Mouse (Mus musculus) G1E (cell line): Measurements from ENCODE around the gene Scarf1. TPM values are rescaled to one million over a fixed set of nuclear protein-coding genes. Genes with fewer than 3 reads are reported as not detected.

Experiments used
- ATAC-seq: 2 replicates; pipeline ENCODE4 v1.8.0; 2016; ENCODE audit warnings: mild to moderate bottlenecking; ENCODE audit not compliant: insufficient number of reproducible peaks, poor library complexity, low FRiP score, severe bottlenecking; ENCODE audit errors: extremely low read depth
- DNase-seq: peaks from one replicate; pipeline ENCODE4 v3.0.0; 2012; ENCODE audit warnings: low spot score
- H3K27me3 ChIP-seq: 2 replicates; pipeline ENCODE4 v1.6.1; 2012; ENCODE audit warnings: mild to moderate bottlenecking, low read length, inconsistent platforms; ENCODE audit not compliant: insufficient read depth
- H3K36me3 ChIP-seq: replicated peaks from 2 replicates; pipeline ENCODE3; 2012; ENCODE audit warnings: mild to moderate bottlenecking, inconsistent platforms
- H3K4me1 ChIP-seq: 2 replicates; pipeline ENCODE4 v1.6.1; 2012; ENCODE audit warnings: low read depth, low read length, inconsistent platforms, mixed read lengths; ENCODE audit not compliant: insufficient read depth
- H3K4me3 ChIP-seq: 2 replicates; pipeline ENCODE4 v1.5.1; 2012; ENCODE audit warnings: low read depth, mild to moderate bottlenecking, inconsistent platforms, low read length, moderate library complexity, mixed read lengths
- H3K9me3 ChIP-seq: replicated peaks from 2 replicates; pipeline ENCODE4 v1.6.1; 2012; ENCODE audit warnings: inconsistent platforms
- CTCF ChIP-seq: IDR thresholded peaks from 2 replicates; pipeline ENCODE4 v1.5.1; 2012; ENCODE audit warnings: low read depth, low read length, inconsistent platforms, mixed read lengths
- GATA1 ChIP-seq: IDR thresholded peaks from 2 replicates; pipeline ENCODE4 v1.6.1; 2012; ENCODE audit warnings: borderline replicate concordance, low read length, inconsistent platforms, mixed read lengths
- GATA2 ChIP-seq: IDR thresholded peaks from 2 replicates; pipeline ENCODE4 v1.6.1; 2012; ENCODE audit warnings: low read depth, low read length, inconsistent platforms, borderline replicate concordance
- POLR2AphosphoS5 ChIP-seq: IDR thresholded peaks from 2 replicates; pipeline ENCODE4 v1.6.1; 2012; ENCODE audit warnings: low read depth, low read length, inconsistent platforms; ENCODE audit not compliant: insufficient replicate concordance
- TAL1 ChIP-seq: conservative IDR thresholded peaks from 2 replicates; pipeline ENCODE4 v1.6.1; 2012; ENCODE audit warnings: low read depth, low read length, inconsistent platforms, mixed read lengths
- polyA plus RNA-seq: library from polyadenylated mRNA; stranded (reverse); fragments of >175 nt; gene quantifications from 2 replicates; pipeline ENCODE4 v1.2.3, GENCODE M21; 2012
- total RNA-seq, 2 experiments: library from RNA; stranded (forward) in 1 of 2; stranded (reverse) in 1 of 2; fragments of 200-1000 nt in 1 of 2; fragments of >200 nt in 1 of 2; fragmentation: Nextera tagmentation in 1 of 2; gene quantifications; 2 replicates each; pipeline ENCODE4 v1.2.3; 2014 to 2017

The Scarf1 gene
- total and polyA plus RNA-seq, 3 experiments: 0.03 to 0.11 TPM; not detected in 1

DNA sequence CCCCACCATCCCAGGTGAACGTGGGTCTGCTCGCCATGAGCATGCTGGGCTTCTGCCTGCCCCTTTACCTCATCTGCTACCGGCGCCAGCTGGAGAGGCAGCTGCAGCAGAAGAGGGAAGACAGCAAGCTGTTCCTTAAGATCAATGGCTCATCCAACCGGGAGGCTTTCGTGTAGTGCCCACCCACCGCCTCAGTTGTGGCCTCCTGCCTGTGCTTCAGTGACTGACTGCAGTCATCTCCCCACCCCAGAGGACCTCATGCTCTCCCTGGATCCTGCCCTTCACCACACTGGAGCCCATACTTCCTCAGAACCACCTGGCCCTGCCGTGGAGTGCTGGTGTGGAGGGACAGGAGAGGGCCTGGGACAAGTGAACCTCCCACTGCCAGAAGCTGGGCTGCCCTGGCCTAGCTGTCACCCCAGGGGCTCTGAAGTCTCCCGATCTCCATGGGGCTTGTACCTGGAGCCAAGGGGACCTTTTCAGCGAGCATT lies 59.0 kb downstream of the Scarf1 start:
- Histone ChIP-seq H3K4me3 (no peak overlapping the region), H3K27me3 (peaks cover 37% of the 10 kb centered on the region), H3K36me3 (peaks cover 43% of the 10 kb centered on the region), H3K4me1 (peaks cover 38% of the 10 kb centered on the region), H3K9me3 (no peaks in the 10 kb centered on the region)
- DNase-seq (no peak), ATAC-seq (no peak)
- TF ChIP-seq POLR2AphosphoS5 (no peak), GATA1 (no peak), CTCF (no peak), TAL1 (no peak), GATA2 (no peak)

- Histone ChIP-seq H3K9me3 (no peaks in the 10 kb centered on the region), H3K4me1 (peaks cover 35% of the 10 kb centered on the region), H3K36me3 (peaks cover 37% of the 10 kb centered on the region), H3K27me3 (peaks cover 40% of the 10 kb centered on the region), H3K4me3 (no peak overlapping the region; the same call in 1 of the 2 replicates)
- ATAC-seq (peak; percentile 68; the same call in 1 of the 2 replicates), DNase-seq (peak; percentile 82)
- TF ChIP-seq POLR2AphosphoS5 (no peak), TAL1 (no peak), GATA1 (no peak), CTCF (peak; percentile 74)
Measured at GRCm38 (mm10) chr11:75572854-75573650, 59.7 kb downstream of the Scarf1 start.

DNA sequence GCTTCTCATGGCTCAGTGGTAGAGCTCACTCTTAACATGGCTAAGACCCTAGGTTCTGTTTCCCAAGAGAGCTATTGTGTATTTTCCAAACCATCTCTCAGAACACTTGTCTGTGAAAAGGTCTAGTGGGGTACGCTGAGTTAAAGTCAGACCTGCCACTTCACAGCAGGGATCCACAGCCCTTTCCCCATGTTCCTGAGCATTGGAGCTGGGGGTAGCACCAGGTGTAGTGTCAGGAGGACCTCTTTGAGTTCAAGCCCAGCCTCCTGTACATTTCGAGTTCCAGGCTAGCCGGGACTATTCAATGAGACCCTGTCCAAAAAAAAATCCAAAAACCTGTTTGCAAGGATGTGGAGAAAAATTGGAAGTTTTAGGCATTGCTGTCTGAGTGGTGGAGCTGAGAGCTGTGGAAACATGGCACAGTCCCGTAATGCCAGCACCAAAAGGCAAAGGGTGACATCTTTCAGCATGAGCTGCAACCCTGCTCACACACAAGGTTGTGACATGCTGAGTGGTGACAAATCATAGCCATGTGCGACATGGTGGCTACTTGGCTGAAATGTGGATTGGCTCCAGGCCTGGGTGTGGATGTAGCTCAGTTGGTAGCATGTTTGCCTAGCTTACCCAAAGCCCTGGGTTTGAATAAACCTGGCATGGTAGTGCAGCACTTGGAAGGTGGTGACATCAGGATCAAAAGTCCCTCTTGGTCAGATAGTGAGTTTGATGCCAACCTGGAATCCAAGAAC lies 61.2 kb downstream of the Scarf1 start:
- DNase-seq: no peak
- no peak overlapping the region for H3K4me3 ChIP-seq
- H3K27me3 ChIP-seq: peaks cover 47% of the 10 kb centered on the region
- TF ChIP-seq POLR2AphosphoS5: no peak
- H3K4me1 ChIP-seq: peaks cover 31% of the 10 kb centered on the region
- no peaks in the 10 kb centered on the region for H3K9me3 ChIP-seq
- ATAC-seq: no peak
- peaks cover 22% of the 10 kb centered on the region for H3K36me3 ChIP-seq

DNA sequence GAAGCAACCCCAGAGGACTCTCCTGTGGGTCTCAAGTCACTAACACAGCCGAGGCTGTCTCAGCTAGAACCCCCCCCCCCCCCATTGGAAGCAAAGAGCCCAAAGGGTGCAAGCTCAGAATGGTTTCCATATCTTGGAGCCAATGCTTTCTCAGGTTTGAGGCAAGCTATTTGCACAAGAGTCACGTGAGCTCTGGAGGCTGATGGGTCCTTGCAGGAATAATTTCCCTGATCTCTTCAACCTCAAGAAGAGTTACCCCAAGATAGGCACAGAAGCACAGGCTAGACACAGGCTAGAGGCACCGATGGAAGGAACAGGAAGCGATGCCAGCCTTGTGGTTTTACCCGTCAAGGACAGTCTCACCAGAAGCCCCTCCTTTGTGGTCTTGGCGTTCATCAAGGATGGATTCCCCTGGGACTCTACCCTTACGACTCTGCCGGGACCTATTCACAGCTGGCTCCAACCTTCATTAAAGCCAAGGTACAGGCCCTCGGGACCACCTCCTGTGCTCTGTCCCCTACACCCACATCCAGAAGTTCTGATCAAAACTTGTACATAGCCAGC lies 62.3 kb downstream of the Scarf1 start:
- no peak for TF ChIP-seq GATA1
- TF ChIP-seq TAL1: no peak
- no peak for TF ChIP-seq CTCF
- TF ChIP-seq GATA2: no peak
- no peak for TF ChIP-seq POLR2AphosphoS5
- Histone ChIP-seq H3K4me3 (no peak overlapping the region), H3K4me1 (peaks cover 29% of the 10 kb centered on the region), H3K27me3 (peaks cover 50% of the 10 kb centered on the region), H3K9me3 (no peaks in the 10 kb centered on the region), H3K36me3 (peaks cover 19% of the 10 kb centered on the region)
- ATAC-seq: no peak
- DNase-seq: no peak

Other genes with a start within 250 kb of the Scarf1 start
- 94.0 and 105 TPM in 2 replicates for gene Rpa1, start 165.2 kb upstream of the Scarf1 start, total RNA-seq (2014; fragmentation: Nextera tagmentation)
- 284 and 317 TPM in 2 replicates for gene Rpa1, start 165.2 kb upstream of the Scarf1 start, total RNA-seq (2017)
- gene Rpa1, start 165.2 kb upstream of the Scarf1 start, polyA plus RNA-seq: 97.4 and 130 TPM in 2 replicates
- 6.3 and 12.4 TPM in 2 replicates for gene Smyd4, start 165.1 kb upstream of the Scarf1 start, total RNA-seq (2014; fragmentation: Nextera tagmentation)
- 14.8 and 15.0 TPM in 2 replicates for gene Smyd4, start 165.1 kb upstream of the Scarf1 start, total RNA-seq (2017)
- 1.1 TPM in 2 replicates for gene Smyd4, start 165.1 kb upstream of the Scarf1 start, polyA plus RNA-seq
- not detected in 2 replicates for gene Serpinf1, start 90.8 kb upstream of the Scarf1 start, total RNA-seq (2014; fragmentation: Nextera tagmentation)
- gene Serpinf1, start 90.8 kb upstream of the Scarf1 start, total RNA-seq (2017): 0.38 TPM in 1 of 2 replicates, not detected in the other
- not detected in 2 replicates for gene Serpinf1, start 90.8 kb upstream of the Scarf1 start, polyA plus RNA-seq
- not detected in 2 replicates for gene Serpinf2, start 73.9 kb upstream of the Scarf1 start, total RNA-seq (2014; fragmentation: Nextera tagmentation)
- gene Serpinf2, start 73.9 kb upstream of the Scarf1 start, total RNA-seq (2017): 0.33 and 0.41 TPM in 2 replicates
- 0.03 TPM in 1 of 2 replicates, not detected in the other for gene Serpinf2, start 73.9 kb upstream of the Scarf1 start, polyA plus RNA-seq
- 6.3 and 12.3 TPM in 2 replicates for gene Wdr81, start 58.8 kb upstream of the Scarf1 start, total RNA-seq (2014; fragmentation: Nextera tagmentation)
- 15.0 and 17.4 TPM in 2 replicates for gene Wdr81, start 58.8 kb upstream of the Scarf1 start, total RNA-seq (2017)
- 18.7 and 20.5 TPM in 2 replicates for gene Wdr81, start 58.8 kb upstream of the Scarf1 start, polyA plus RNA-seq
- 1.7 TPM in 1 of 2 replicates, not detected in the other for gene Tlcd2, start 51.8 kb upstream of the Scarf1 start, total RNA-seq (2014; fragmentation: Nextera tagmentation)
- gene Tlcd2, start 51.8 kb upstream of the Scarf1 start, total RNA-seq (2017): 0.58 and 1.8 TPM in 2 replicates
- gene Tlcd2, start 51.8 kb upstream of the Scarf1 start, polyA plus RNA-seq: not detected in 2 replicates
- 537 and 539 TPM in 2 replicates for gene Prpf8, start 26.7 kb upstream of the Scarf1 start, total RNA-seq (2014; fragmentation: Nextera tagmentation)
- gene Prpf8, start 26.7 kb upstream of the Scarf1 start, total RNA-seq (2017): 147 and 150 TPM in 2 replicates
- 55.3 and 90.1 TPM in 2 replicates for gene Prpf8, start 26.7 kb upstream of the Scarf1 start, polyA plus RNA-seq
- 1.1 and 1.2 TPM in 2 replicates for gene Rilp, start 3.4 kb upstream of the Scarf1 start, total RNA-seq (2014; fragmentation: Nextera tagmentation)
- 0.29 and 0.49 TPM in 2 replicates for gene Rilp, start 3.4 kb upstream of the Scarf1 start, total RNA-seq (2017)
- gene Rilp, start 3.4 kb upstream of the Scarf1 start, polyA plus RNA-seq: 0.18 and 0.25 TPM in 2 replicates
- gene Slc43a2, start 18.2 kb downstream of the Scarf1 start, total RNA-seq (2014; fragmentation: Nextera tagmentation): 11.5 and 14.2 TPM in 2 replicates
- gene Slc43a2, start 18.2 kb downstream of the Scarf1 start, total RNA-seq (2017): 3.8 and 4.2 TPM in 2 replicates
- 5.3 and 7.5 TPM in 2 replicates for gene Slc43a2, start 18.2 kb downstream of the Scarf1 start, polyA plus RNA-seq
- 97.5 and 111 TPM in 2 replicates for gene Pitpna, start 74.6 kb downstream of the Scarf1 start, total RNA-seq (2014; fragmentation: Nextera tagmentation)
- gene Pitpna, start 74.6 kb downstream of the Scarf1 start, total RNA-seq (2017): 33.0 and 43.2 TPM in 2 replicates
- 24.5 and 32.3 TPM in 2 replicates for gene Pitpna, start 74.6 kb downstream of the Scarf1 start, polyA plus RNA-seq
- gene Inpp5k, start 117.4 kb downstream of the Scarf1 start, total RNA-seq (2014; fragmentation: Nextera tagmentation): 42.2 and 56.7 TPM in 2 replicates
- gene Inpp5k, start 117.4 kb downstream of the Scarf1 start, total RNA-seq (2017): 26.0 and 29.9 TPM in 2 replicates
- 29.8 and 40.2 TPM in 2 replicates for gene Inpp5k, start 117.4 kb downstream of the Scarf1 start, polyA plus RNA-seq
- 29.3 and 35.0 TPM in 2 replicates for gene Myo1c, start 137.0 kb downstream of the Scarf1 start, total RNA-seq (2014; fragmentation: Nextera tagmentation)
- gene Myo1c, start 137.0 kb downstream of the Scarf1 start, total RNA-seq (2017): 23.2 and 24.0 TPM in 2 replicates
- 25.6 and 38.6 TPM in 2 replicates for gene Myo1c, start 137.0 kb downstream of the Scarf1 start, polyA plus RNA-seq
- gene Crk, start 165.7 kb downstream of the Scarf1 start, total RNA-seq (2014; fragmentation: Nextera tagmentation): 44.1 and 45.6 TPM in 2 replicates
- gene Crk, start 165.7 kb downstream of the Scarf1 start, total RNA-seq (2017): 52.5 and 61.2 TPM in 2 replicates
- 98.0 and 129 TPM in 2 replicates for gene Crk, start 165.7 kb downstream of the Scarf1 start, polyA plus RNA-seq
- gene Ywhae, start 219.3 kb downstream of the Scarf1 start, total RNA-seq (2014; fragmentation: Nextera tagmentation): 1,033 and 1,159 TPM in 2 replicates
- 118 and 219 TPM in 2 replicates for gene Ywhae, start 219.3 kb downstream of the Scarf1 start, total RNA-seq (2017)
- 489 and 577 TPM in 2 replicates for gene Ywhae, start 219.3 kb downstream of the Scarf1 start, polyA plus RNA-seq